Mouse (Mus musculus) CH12.LX (cell line): ENCODE measurements around the gene Cfap161.

ENCODE experiments used
- CTCF ChIP-seq, 2 experiments: IDR thresholded peaks in 1 of 2; conservative IDR thresholded peaks in 1 of 2; 2 replicates each; pipeline ENCODE4 v1.5.1; 2011 to 2012; ENCODE audit warnings: low read depth in 2 of 2, low read length in 2 of 2, improper control_type of control experiment in 1 of 2, inconsistent platforms in 1 of 2, mild to moderate bottlenecking in 1 of 2, moderate library complexity in 1 of 2
- ELF1 ChIP-seq: IDR thresholded peaks from 2 replicates; pipeline ENCODE4 v1.6.1; 2014; ENCODE audit warnings: low read depth, mild to moderate bottlenecking, inconsistent platforms, low read length, improper control_type of control experiment
- EP300 ChIP-seq: IDR thresholded peaks from 2 replicates; pipeline ENCODE4 v1.6.1; 2011; ENCODE audit warnings: low read length, improper control_type of control experiment
- GABPA ChIP-seq: IDR thresholded peaks from 2 replicates; pipeline ENCODE4 v1.6.1; 2012; ENCODE audit warnings: low read depth, low read length, improper control_type of control experiment, inconsistent platforms; ENCODE audit not compliant: insufficient replicate concordance
- HCFC1 ChIP-seq: IDR thresholded peaks from 2 replicates; pipeline ENCODE4 v1.6.1; 2012; ENCODE audit warnings: low read depth, mild to moderate bottlenecking, inconsistent platforms, low read length, improper control_type of control experiment
- MAFK ChIP-seq: IDR thresholded peaks from 2 replicates; pipeline ENCODE4 v1.6.1; 2011; ENCODE audit warnings: low read length, improper control_type of control experiment; ENCODE audit not compliant: insufficient replicate concordance
- MEF2A ChIP-seq: IDR thresholded peaks from 2 replicates; pipeline ENCODE4 v1.6.1; 2014; ENCODE audit warnings: low read depth, mild to moderate bottlenecking, inconsistent platforms, low read length, improper control_type of control experiment, borderline replicate concordance
- POLR2A ChIP-seq: IDR thresholded peaks from 2 replicates; pipeline ENCODE4 v1.6.1; 2011; ENCODE audit warnings: low read depth, mild to moderate bottlenecking, improper control_type of control experiment, low read length
- POLR2AphosphoS2 ChIP-seq: IDR thresholded peaks from 2 replicates; pipeline ENCODE4 v1.6.1; 2011; ENCODE audit warnings: low read depth, low read length, improper control_type of control experiment
- SIN3A ChIP-seq: IDR thresholded peaks from 2 replicates; pipeline ENCODE4 v1.6.1; 2012; ENCODE audit warnings: low read length, improper control_type of control experiment, inconsistent platforms
- ZNF384 ChIP-seq: IDR thresholded peaks from 2 replicates; pipeline ENCODE4 v1.6.1; 2012; ENCODE audit warnings: low read depth, low read length, improper control_type of control experiment, inconsistent platforms

- no peak for TF ChIP-seq CTCF (conservative IDR thresholded peaks at IDR 0.05 in 1 of 2, IDR thresholded peaks at IDR 0.05 in 1 of 2; ENCODE audit: low read depth in 2 of 2, low read length in 2 of 2)
- TF ChIP-seq ELF1, result no peak
- no peak for TF ChIP-seq SIN3A
- TF ChIP-seq ZNF384, result no peak
- no peak for TF ChIP-seq POLR2A
- no peak for TF ChIP-seq HCFC1
- no peak for TF ChIP-seq GABPA
- no peak for TF ChIP-seq EP300
- no peak for TF ChIP-seq MAFK
- no peak for TF ChIP-seq POLR2AphosphoS2
- no peak for TF ChIP-seq MEF2A
Measured at GRCm38 (mm10) chr7:83763674-83764073, 31.0 kb downstream of the Cfap161 start.
